ENCODE assay signal across 21 mouse cellular contexts in genomic region chr1:192832338-192832737, GRCm38 (mm10).
"Had no signal": no experiment of that assay in that cellular context is flagged by ENCODE, and none has a peak within 500 bp of the region (broad histone marks: within the 10 kb centered on the region; RNA-seq: fewer than 3 reads in every experiment).

No protein-coding gene starts in this region.

- H3K36me3 ChIP-seq: heart, embryonic 13.5 days; heart, embryonic 15.5 days; hindbrain, embryonic 13.5 days; hindbrain, embryonic 15.5 days; kidney, embryonic 15.5 days; limb, embryonic 13.5 days; limb, embryonic 15.5 days had no signal

- H3K27me3 ChIP-seq: limb, embryonic 15.5 days had no signal

- H3K4me3 ChIP-seq: heart, adult 2 months; heart, embryonic 13.5 days; heart, embryonic 15.5 days; hindbrain, embryonic 13.5 days; hindbrain, embryonic 15.5 days; kidney, embryonic 15.5 days; left cerebral cortex, adult 2 months; limb, embryonic 13.5 days; limb, embryonic 15.5 days had no signal

- H3K4me2 ChIP-seq: heart, embryonic 11.5 days; heart, embryonic 13.5 days; heart, embryonic 15.5 days; hindbrain, embryonic 13.5 days; hindbrain, embryonic 15.5 days; kidney, embryonic 15.5 days; limb, embryonic 13.5 days; limb, embryonic 15.5 days; liver, embryonic 11.5 days had no signal

- H3K27ac ChIP-seq: heart, adult 2 months; heart, embryonic 13.5 days; heart, embryonic 15.5 days; hindbrain, embryonic 13.5 days; hindbrain, embryonic 15.5 days; hindbrain, postnatal 0 days; kidney, embryonic 15.5 days; kidney, postnatal 0 days; left cerebral cortex, adult 2 months; limb, embryonic 13.5 days; limb, embryonic 15.5 days had no signal

- H3K9ac ChIP-seq: heart, embryonic 13.5 days; heart, embryonic 15.5 days; hindbrain, embryonic 13.5 days; hindbrain, embryonic 15.5 days; kidney, embryonic 15.5 days; limb, embryonic 13.5 days; limb, embryonic 15.5 days had no signal

- H3K9me3 ChIP-seq: heart, embryonic 13.5 days; heart, embryonic 15.5 days; hindbrain, embryonic 13.5 days; hindbrain, embryonic 15.5 days; kidney, embryonic 15.5 days; limb, embryonic 13.5 days; limb, embryonic 15.5 days had no signal

- DNase-seq: gastrocnemius, postnatal 14 days; gastrocnemius, postnatal 36 days; heart, adult 11 months; heart, adult 2 months; heart, postnatal 14 days; heart, postnatal 36 days; kidney, postnatal 14 days; layer of hippocampus, adult 9-11 months had no signal

- ATAC-seq: hindbrain, postnatal 0 days; intestine, embryonic 16.5 days had no signal
